Mouse (Mus musculus) heart, embryonic 13.5 days (tissue): Measurements from ENCODE around the gene Smim17. TPM values are rescaled to one million over a fixed set of nuclear protein-coding genes. Genes with fewer than 3 reads are reported as not detected.
"Not testable (repeated sequence)": the region's sequence is repeated elsewhere in the genome, so short reads cannot be mapped to it uniquely, and the experiment has no call there.

Source experiments
- ATAC-seq: fragments of 200-750 bp; cut with Nextera tagmentation; 2 replicates; pipeline ENCODE4 v1.8.0; 2017; ENCODE audit warnings: moderate TSS enrichment; ENCODE audit not compliant: insufficient number of reproducible peaks, low FRiP score, low TSS enrichment; ENCODE audit errors: extremely low read depth
- H3K27ac ChIP-seq: fragments of 300-500 bp; sonication (generic); replicated peaks from 2 replicates; pipeline ENCODE4 v1.5.1; 2015; ENCODE audit warnings: moderate library complexity, mild to moderate bottlenecking, inconsistent platforms
- H3K27me3 ChIP-seq: fragments of 300-500 bp; sonication (generic); replicated peaks from 2 replicates; pipeline ENCODE4 v1.6.1; 2015; ENCODE audit warnings: mild to moderate bottlenecking, inconsistent platforms
- H3K36me3 ChIP-seq: fragments of 300-500 bp; sonication (generic); 2 replicates; pipeline ENCODE4 v1.6.1; 2015; ENCODE audit warnings: mild to moderate bottlenecking, inconsistent platforms
- H3K4me1 ChIP-seq: fragments of 300-500 bp; sonication (generic); 2 replicates; pipeline ENCODE4 v1.6.1; 2015; ENCODE audit warnings: inconsistent platforms
- H3K4me2 ChIP-seq: fragments of 300-500 bp; sonication (generic); 2 replicates; pipeline ENCODE4 v1.6.1; 2015; ENCODE audit warnings: inconsistent platforms, mild to moderate bottlenecking, moderate library complexity
- H3K4me3 ChIP-seq: fragments of 300-500 bp; sonication (generic); 2 replicates; pipeline ENCODE4 v1.5.1; 2015; ENCODE audit warnings: moderate library complexity, mild to moderate bottlenecking, inconsistent platforms
- H3K9ac ChIP-seq: fragments of 300-500 bp; sonication (generic); 2 replicates; pipeline ENCODE4 v1.6.1; 2015; ENCODE audit warnings: inconsistent platforms, mild to moderate bottlenecking, moderate library complexity
- H3K9me3 ChIP-seq: fragments of 300-500 bp; sonication (generic); 2 replicates; pipeline ENCODE4 v1.6.1; 2016; ENCODE audit warnings: inconsistent platforms
- WGBS: fragments of 180-500 bp; shearing (Covaris S2); methylation state at CpG from one replicate; pipeline ENCODE4 v1.1.7; 2015; ENCODE audit warnings: mixed read lengths; 5-methylcytosine and 5-hydroxymethylcytosine counted together
- polyA plus RNA-seq: library from polyadenylated mRNA; unstranded; fragments of >200 nt; fragmentation: Nextera tagmentation; extraction: Ambion mirVana; gene quantifications from 2 replicates; pipeline ENCODE4 v1.2.1, GENCODE M21; 2015

The Smim17 gene
- polyA plus RNA-seq, 1 experiment from 2014 or later: not detected

- no peak for ATAC-seq
- Histone ChIP-seq H3K9ac (no peak overlapping the region), H3K27ac (no peak overlapping the region), H3K27me3 (peaks cover 16% of the 10 kb centered on the region), H3K4me3 (no peak overlapping the region), H3K9me3 (peaks cover 4% of the 10 kb centered on the region), H3K36me3 (no peaks in the 10 kb centered on the region), H3K4me2 (no peak overlapping the region), H3K4me1 (no peaks in the 10 kb centered on the region)
- WGBS: 14% methylated on average over 8 of the region's 8 CpGs
Observed at GRCm38 (mm10) chr7:6415442-6415787, 16.9 kb downstream of the Smim17 start.

- Histone ChIP-seq H3K4me3 (no peak overlapping the region), H3K9ac (no peak overlapping the region), H3K4me1 (no peaks in the 10 kb centered on the region), H3K27me3 (peaks cover 11% of the 10 kb centered on the region), H3K4me2 (no peak overlapping the region), H3K27ac (no peak overlapping the region), H3K36me3 (no peaks in the 10 kb centered on the region), H3K9me3 (0 out of 2 replicates have a peak, but pooled peaks cover 6% of the 10 kb centered on the region)
- WGBS: 76% methylated on average over 6 of the region's 6 CpGs
- ATAC-seq: no peak
Observed at GRCm38 (mm10) chr7:6419894-6420293, 21.4 kb downstream of the Smim17 start.

- ATAC-seq: no peak
- no peaks in the 10 kb centered on the region for H3K4me1 ChIP-seq
- H3K9ac ChIP-seq: no peak overlapping the region
- H3K9me3 ChIP-seq: peaks cover 5% of the 10 kb centered on the region
- H3K27me3 ChIP-seq: no peaks in the 10 kb centered on the region
- H3K4me2 ChIP-seq: no peak overlapping the region
- H3K4me3 ChIP-seq: no peak overlapping the region
- no peak overlapping the region for H3K27ac ChIP-seq
- H3K36me3 ChIP-seq: no peaks in the 10 kb centered on the region
- 78% methylated on average over 3 of the region's 3 CpGs for WGBS
Observed at GRCm38 (mm10) chr7:6429381-6429780, 30.9 kb downstream of the Smim17 start.

GRCm38 (mm10) chr7:6430342-6430741 is 31.8 kb downstream of the Smim17 start:
- H3K4me1 ChIP-seq: no peaks in the 10 kb centered on the region
- peaks cover 5% of the 10 kb centered on the region for H3K9me3 ChIP-seq
- 40% methylated on average over 2 of the region's 2 CpGs for WGBS
- no peak overlapping the region for H3K4me3 ChIP-seq
- H3K4me2 ChIP-seq: no peak overlapping the region
- no peaks in the 10 kb centered on the region for H3K36me3 ChIP-seq
- ATAC-seq: no peak
- H3K9ac ChIP-seq: no peak overlapping the region
- no peak overlapping the region for H3K27ac ChIP-seq
- H3K27me3 ChIP-seq: no peaks in the 10 kb centered on the region

- H3K4me2 ChIP-seq: no peak within 1 kb of the TSS
- H3K9me3 ChIP-seq: no peaks in the 10 kb centered on the region; the same call in 1 of the 2 replicates
- ATAC-seq: no peak
- H3K27me3 ChIP-seq: no peaks in the 10 kb centered on the region
- H3K9ac ChIP-seq: no peak within 1 kb of the TSS
- 60% methylated on average over 3 of the region's 3 CpGs for WGBS
- H3K4me1 ChIP-seq: no peaks in the 10 kb centered on the region
- H3K36me3 ChIP-seq: no peaks in the 10 kb centered on the region
- no peak within 1 kb of the TSS for H3K27ac ChIP-seq
- no peak within 1 kb of the TSS for H3K4me3 ChIP-seq
Observed at GRCm38 (mm10) chr7:6438388-6438787, 39.9 kb downstream of the Smim17 start, which contains the start of gene Olfr1344. Gene Olfr1344, plus strand, starts transcription at chr7:6438688.

GRCm38 (mm10) chr7:6441173-6441572 is 42.7 kb downstream of the Smim17 start:
- 42% methylated on average over 2 of the region's 2 CpGs for WGBS
- Histone ChIP-seq H3K4me1 (no peaks in the 10 kb centered on the region), H3K4me3 (no peak overlapping the region), H3K36me3 (no peaks in the 10 kb centered on the region), H3K27me3 (no peaks in the 10 kb centered on the region), H3K27ac (no peak overlapping the region), H3K9ac (no peak overlapping the region), H3K4me2 (no peak overlapping the region), H3K9me3 (no peaks in the 10 kb centered on the region; the same call in 1 of the 2 replicates)
- no peak for ATAC-seq

GRCm38 (mm10) chr7:6447771-6448170 is 49.3 kb downstream of the Smim17 start:
- Histone ChIP-seq H3K4me1 (no peaks in the 10 kb centered on the region), H3K9ac (no peak overlapping the region), H3K27me3 (no peaks in the 10 kb centered on the region), H3K4me2 (no peak overlapping the region), H3K9me3 (peaks cover 20% of the 10 kb centered on the region), H3K4me3 (no peak overlapping the region), H3K36me3 (no peaks in the 10 kb centered on the region), H3K27ac (no peak overlapping the region)
- WGBS: 81% methylated on average over 5 of the region's 5 CpGs
- ATAC-seq: no peak

GRCm38 (mm10) chr7:6455868-6456267 is 57.4 kb downstream of the Smim17 start, which contains the start of gene Olfr1336:
Gene Olfr1336, plus strand, starts transcription at chr7:6456168.
- Histone ChIP-seq H3K4me1 (no peaks in the 10 kb centered on the region), H3K4me3 (no peak within 1 kb of the TSS), H3K27me3 (no peaks in the 10 kb centered on the region), H3K4me2 (no peak within 1 kb of the TSS), H3K27ac (no peak within 1 kb of the TSS), H3K9me3 (peaks cover 19% of the 10 kb centered on the region), H3K36me3 (no peaks in the 10 kb centered on the region), H3K9ac (no peak within 1 kb of the TSS)
- no peak for ATAC-seq

GRCm38 (mm10) chr7:6456399-6456798 is 57.9 kb downstream of the Smim17 start:
- Histone ChIP-seq H3K4me1 (no peaks in the 10 kb centered on the region), H3K36me3 (no peaks in the 10 kb centered on the region), H3K27ac (no peak overlapping the region), H3K9ac (no peak overlapping the region), H3K9me3 (peaks cover 17% of the 10 kb centered on the region), H3K4me3 (no peak overlapping the region), H3K27me3 (no peaks in the 10 kb centered on the region), H3K4me2 (no peak overlapping the region)
- no peak for ATAC-seq
- WGBS: 37% methylated on average over 3 of the region's 3 CpGs

GRCm38 (mm10) chr7:6466951-6467350 is 68.4 kb downstream of the Smim17 start, which contains the start of gene Olfr1346:
Gene Olfr1346, plus strand, starts transcription at chr7:6467101.
- Histone ChIP-seq H3K4me3 (no peak within 1 kb of the TSS), H3K27ac (no peak within 1 kb of the TSS), H3K36me3 (no peaks in the 10 kb centered on the region), H3K4me2 (no peak within 1 kb of the TSS), H3K4me1 (no peaks in the 10 kb centered on the region), H3K27me3 (no peaks in the 10 kb centered on the region), H3K9me3 (0 out of 2 replicates have a peak, but pooled peaks cover 8% of the 10 kb centered on the region), H3K9ac (no peak within 1 kb of the TSS)
- ATAC-seq: no peak

GRCm38 (mm10) chr7:6477633-6478032 is 79.1 kb downstream of the Smim17 start:
- not testable (repeated sequence) for H3K4me3 ChIP-seq, H3K4me2 ChIP-seq, H3K36me3 ChIP-seq, ATAC-seq, H3K4me1 ChIP-seq, H3K9ac ChIP-seq, H3K27ac ChIP-seq, H3K27me3 ChIP-seq
- 66% methylated on average over 2 of the region's 2 CpGs for WGBS
- H3K9me3 ChIP-seq: peaks cover 12% of the 10 kb centered on the region
